Mouse (Mus musculus): ENCODE results near the gene Hoxc4. TPM values are rescaled to one million over a fixed set of nuclear protein-coding genes. Genes with fewer than 3 reads are reported as not detected.

The Hoxc4 gene
- polyA plus RNA-seq, 1 experiment from 2014 or later = not detected

- Histone ChIP-seq H3K4me3 (replicated peaks) (no peak overlapping the region), H3K4me1 (peaks cover 8% of the 10 kb centered on the region), H3K4me2 (no peak overlapping the region), H3K9me3 (no peaks in the 10 kb centered on the region), H3K36me3 (replicated peaks) (no peaks in the 10 kb centered on the region), H3K9ac (no peak overlapping the region), H3K27me3 (peaks cover 100% of the 10 kb centered on the region), H3K27ac (no peak overlapping the region)
- ATAC-seq (ENCODE audit: low FRiP score) = no peak
- 3% methylated on average over 11 of the region's 11 CpGs for WGBS
These were observed 38.4 kb upstream of the Hoxc4 start for GRCm38 (mm10) chr15:102980352-102980751.

- Histone ChIP-seq H3K27ac (no peak overlapping the region), H3K4me3 (replicated peaks) (peak overlapping the region; percentile 27; the same call in 1 of the 2 replicates), H3K36me3 (replicated peaks) (no peaks in the 10 kb centered on the region), H3K9ac (no peak overlapping the region), H3K9me3 (no peaks in the 10 kb centered on the region), H3K27me3 (peaks cover 100% of the 10 kb centered on the region), H3K4me2 (peak overlapping the region; percentile 30), H3K4me1 (peaks cover 8% of the 10 kb centered on the region)
- ATAC-seq (ENCODE audit: low FRiP score) = no peak
- WGBS = under 1% methylated on average over 14 of the region's 14 CpGs
These were observed 37.8 kb upstream of the Hoxc4 start for GRCm38 (mm10) chr15:102980912-102981311.

GRCm38 (mm10) chr15:102981379-102982288, 37.1 kb upstream of the Hoxc4 start:
- ATAC-seq (ENCODE audit: low FRiP score) = no peak
- peaks cover 100% of the 10 kb centered on the region for H3K27me3 ChIP-seq
- peak overlapping the region; percentile 30 for H3K4me2 ChIP-seq
- no peaks in the 10 kb centered on the region for H3K36me3 ChIP-seq (replicated peaks)
- H3K27ac ChIP-seq = no peak overlapping the region
- H3K4me3 ChIP-seq (replicated peaks) = peak overlapping the region; percentile 27
- WGBS = under 1% methylated on average over 88 of the region's 88 CpGs
- H3K9ac ChIP-seq = no peak overlapping the region
- H3K4me1 ChIP-seq = peaks cover 8% of the 10 kb centered on the region
- no peaks in the 10 kb centered on the region for H3K9me3 ChIP-seq

- Histone ChIP-seq H3K4me2 (no peak overlapping the region), H3K27me3 (peaks cover 100% of the 10 kb centered on the region), H3K27ac (no peak overlapping the region), H3K36me3 (replicated peaks) (no peaks in the 10 kb centered on the region), H3K9me3 (no peaks in the 10 kb centered on the region), H3K4me3 (replicated peaks) (no peak overlapping the region), H3K9ac (no peak overlapping the region), H3K4me1 (peaks cover 8% of the 10 kb centered on the region)
- no peak for ATAC-seq (ENCODE audit: low FRiP score)
- WGBS = 1% methylated on average over 12 of the region's 12 CpGs
These were observed 35.0 kb upstream of the Hoxc4 start for GRCm38 (mm10) chr15:102983716-102984115.

GRCm38 (mm10) chr15:102984521-102984920, 34.2 kb upstream of the Hoxc4 start:
- no peak for ATAC-seq (ENCODE audit: low FRiP score)
- Histone ChIP-seq H3K9ac (no peak overlapping the region), H3K4me2 (no peak overlapping the region), H3K36me3 (replicated peaks) (no peaks in the 10 kb centered on the region), H3K4me1 (peaks cover 8% of the 10 kb centered on the region), H3K4me3 (replicated peaks) (no peak overlapping the region), H3K9me3 (no peaks in the 10 kb centered on the region), H3K27ac (no peak overlapping the region), H3K27me3 (peaks cover 100% of the 10 kb centered on the region)
- 3% methylated on average over 10 of the region's 10 CpGs for WGBS

- H3K27ac ChIP-seq = no peak overlapping the region
- H3K4me1 ChIP-seq = peaks cover 8% of the 10 kb centered on the region
- H3K9ac ChIP-seq = no peak overlapping the region
- WGBS = 1% methylated on average over 3 of the region's 3 CpGs
- ATAC-seq (ENCODE audit: low FRiP score) = no peak
- no peak overlapping the region for H3K4me3 ChIP-seq (replicated peaks)
- no peak overlapping the region for H3K4me2 ChIP-seq
- H3K9me3 ChIP-seq = no peaks in the 10 kb centered on the region
- peaks cover 100% of the 10 kb centered on the region for H3K27me3 ChIP-seq
- no peaks in the 10 kb centered on the region for H3K36me3 ChIP-seq (replicated peaks)
These were observed 33.8 kb upstream of the Hoxc4 start for GRCm38 (mm10) chr15:102984925-102985324.

GRCm38 (mm10) chr15:102987124-102987833, 31.5 kb upstream of the Hoxc4 start:
- ATAC-seq (ENCODE audit: low FRiP score) = 0 out of 2 replicates have a peak, but pooled peaks have one; percentile 60
- Histone ChIP-seq H3K4me1 (no peaks in the 10 kb centered on the region), H3K36me3 (replicated peaks) (no peaks in the 10 kb centered on the region), H3K4me2 (no peak overlapping the region), H3K4me3 (replicated peaks) (no peak overlapping the region), H3K27ac (no peak overlapping the region), H3K9ac (no peak overlapping the region), H3K27me3 (peaks cover 100% of the 10 kb centered on the region), H3K9me3 (no peaks in the 10 kb centered on the region)
- 1% methylated on average over 21 of the region's 21 CpGs for whole genome bisulfite sequencing

- WGBS = 8% methylated on average over 5 of the region's 5 CpGs
- ATAC-seq (ENCODE audit: low FRiP score) = no peak
These were observed 30.7 kb upstream of the Hoxc4 start for GRCm38 (mm10) chr15:102988078-102988477.

GRCm38 (mm10) chr15:102990461-102991397, 28.0 kb upstream of the Hoxc4 start, which contains the start of gene Hoxc8:
Hoxc8 (plus strand) TSS chr15:102990607.
- no peak within 1 kb of the TSS for H3K4me3 ChIP-seq (replicated peaks)
- no peak within 1 kb of the TSS for H3K4me2 ChIP-seq
- H3K27ac ChIP-seq = no peak within 1 kb of the TSS
- no peaks in the 10 kb centered on the region for H3K36me3 ChIP-seq (replicated peaks)
- ATAC-seq (ENCODE audit: low FRiP score) = no peak
- no peaks in the 10 kb centered on the region for H3K9me3 ChIP-seq
- 1% methylated on average over 54 of the region's 69 CpGs for WGBS
- H3K4me1 ChIP-seq = no peaks in the 10 kb centered on the region
- peaks cover 98% of the 10 kb centered on the region for H3K27me3 ChIP-seq
- no peak within 1 kb of the TSS for H3K9ac ChIP-seq

More at GRCm38 (mm10) chr15:102988078-102988477, 30.7 kb upstream of the Hoxc4 start:
- H3K36me3 ChIP-seq (replicated peaks) = no peaks in the 10 kb centered on the region
- H3K27ac ChIP-seq = no peak overlapping the region
- no peak overlapping the region for H3K9ac ChIP-seq
- no peak overlapping the region for H3K4me2 ChIP-seq
- no peaks in the 10 kb centered on the region for H3K4me1 ChIP-seq
- peaks cover 100% of the 10 kb centered on the region for H3K27me3 ChIP-seq
- H3K4me3 ChIP-seq (replicated peaks) = no peak overlapping the region
- no peaks in the 10 kb centered on the region for H3K9me3 ChIP-seq

GRCm38 (mm10) chr15:102991782-102992181, 27.0 kb upstream of the Hoxc4 start:
- Histone ChIP-seq H3K27me3 (peaks cover 98% of the 10 kb centered on the region), H3K4me1 (no peaks in the 10 kb centered on the region), H3K4me3 (replicated peaks) (no peak overlapping the region), H3K9me3 (no peaks in the 10 kb centered on the region), H3K9ac (no peak overlapping the region), H3K36me3 (replicated peaks) (no peaks in the 10 kb centered on the region), H3K4me2 (no peak overlapping the region), H3K27ac (no peak overlapping the region)
- 2% methylated on average over 7 of the region's 7 CpGs for WGBS
- ATAC-seq (ENCODE audit: low FRiP score) = no peak

GRCm38 (mm10) chr15:102992206-102992605, 26.5 kb upstream of the Hoxc4 start:
- no peaks in the 10 kb centered on the region for H3K36me3 ChIP-seq (replicated peaks)
- no peak overlapping the region for H3K4me2 ChIP-seq
- H3K27ac ChIP-seq = no peak overlapping the region
- no peaks in the 10 kb centered on the region for H3K9me3 ChIP-seq
- no peak for ATAC-seq (ENCODE audit: low FRiP score)
- WGBS = under 1% methylated on average over 11 of the region's 11 CpGs
- H3K4me1 ChIP-seq = no peaks in the 10 kb centered on the region
- no peak overlapping the region for H3K9ac ChIP-seq
- H3K27me3 ChIP-seq = peaks cover 98% of the 10 kb centered on the region
- H3K4me3 ChIP-seq (replicated peaks) = no peak overlapping the region

All from forebrain, embryonic 12.5 days (tissue).